In genomic region chr4:139211975-139212831, GRCm38 (mm10) we compare ENCODE assay signal across 8 mouse cellular contexts. TPM values are rescaled to one million over a fixed set of nuclear protein-coding genes. Genes with fewer than 3 reads are reported as not detected.
DNase-seq lines count a peak whose midpoint lies in the region; ATAC-seq and TF ChIP-seq lines count a peak whose summit lies in the region.

No protein-coding gene starts in this region.

- 44% methylated on average over 17 of the region's 17 CpGs for WGBS in spleen, adult 2 months
- 64% methylated on average over 17 of the region's 17 CpGs for WGBS in limb, embryonic 15.5 days
- WGBS in stomach, embryonic 15.5 days = 60% methylated on average over 17 of the region's 17 CpGs

- H3K4me3 ChIP-seq in spleen, adult 2 months (ENCODE audit: extremely low read depth, insufficient read depth, insufficient read length) = no peak overlapping the region
- no peak overlapping the region for H3K4me3 ChIP-seq in limb, embryonic 15.5 days
- no peak overlapping the region for H3K4me3 ChIP-seq in stomach, embryonic 15.5 days (replicated peaks)

- TF ChIP-seq POLR2A in spleen, adult 2 months (IDR thresholded peaks at IDR 0.05; ENCODE audit: low read depth, low read length) = no peak

- H3K36me3 ChIP-seq in spleen, adult 2 months (ENCODE audit: control insufficient read depth, insufficient read depth, low read length) = 0 out of 2 replicates have a peak, but pooled peaks cover 1% of the 10 kb centered on the region
- H3K36me3 ChIP-seq in limb, embryonic 15.5 days = peaks cover 5% of the 10 kb centered on the region; the same call in 1 of the 2 replicates
- H3K36me3 ChIP-seq in stomach, embryonic 15.5 days = no peaks in the 10 kb centered on the region

- peak; percentile 53 for DNase-seq in gastrocnemius, adult 18-20 months (ENCODE audit: low spot score)
- no peak for DNase-seq in gastrocnemius, postnatal 36 days
- DNase-seq in spleen, adult 2 months (ENCODE audit: low read depth in 1 of 2, low spot score in 2 of 2) = peak in 1 of 2 experiments; percentile 41
- no peak for DNase-seq in spleen, postnatal 14 days (ENCODE audit: low spot score in 2 of 2)
- no peak for DNase-seq in urinary bladder, postnatal 25 days (ENCODE audit: low spot score)
- no peak for DNase-seq in thymus, postnatal 25 days

- intact Hi-C loops in gastrocnemius, postnatal 36 days (cut with DNase I) = loop anchor here (5.0 kb wide), 2 partner anchors 40 to 75 kb away; no protein-coding TSS in a partner anchor

- H3K4me2 ChIP-seq in limb, embryonic 15.5 days = no peak overlapping the region
- peak overlapping the region; percentile 29; the same call in 1 of the 2 replicates for H3K4me2 ChIP-seq in stomach, embryonic 15.5 days

- H3K9me3 ChIP-seq in limb, embryonic 15.5 days = no peaks in the 10 kb centered on the region
- no peaks in the 10 kb centered on the region for H3K9me3 ChIP-seq in stomach, embryonic 15.5 days

- no peaks in the 10 kb centered on the region for H3K27me3 ChIP-seq in spleen, adult 2 months (ENCODE audit: control insufficient read depth, insufficient read depth, low read length)
- H3K27me3 ChIP-seq in limb, embryonic 15.5 days = no peaks in the 10 kb centered on the region
- H3K27me3 ChIP-seq in stomach, embryonic 15.5 days (replicated peaks) = no peaks in the 10 kb centered on the region

- peaks cover 55% of the 10 kb centered on the region for H3K4me1 ChIP-seq in spleen, adult 2 months (ENCODE audit: control insufficient read depth, insufficient read depth, insufficient read length)
- H3K4me1 ChIP-seq in limb, embryonic 15.5 days = peaks cover 90% of the 10 kb centered on the region
- H3K4me1 ChIP-seq in stomach, embryonic 15.5 days = peaks cover 60% of the 10 kb centered on the region

- H3K9ac ChIP-seq in limb, embryonic 15.5 days = no peak overlapping the region
- no peak overlapping the region for H3K9ac ChIP-seq in stomach, embryonic 15.5 days

- peak overlapping the region; percentile 15 for H3K27ac ChIP-seq in spleen, adult 2 months (ENCODE audit: insufficient read depth, low read length)
- peak overlapping the region; percentile 55 for H3K27ac ChIP-seq in limb, embryonic 15.5 days
- H3K27ac ChIP-seq in stomach, embryonic 15.5 days = peak overlapping the region; percentile 81

- no peak for TF ChIP-seq CTCF in spleen, adult 2 months (IDR thresholded peaks at IDR 0.05; ENCODE audit: extremely low read depth, insufficient read depth, insufficient read length, insufficient replicate concordance)

- no peak for ATAC-seq in limb, embryonic 15.5 days (ENCODE audit: insufficient number of reproducible peaks, low FRiP score, low TSS enrichment, low read depth)
- peak; percentile 73 for ATAC-seq in stomach, embryonic 15.5 days (ENCODE audit: insufficient read depth, low FRiP score, low read depth)

RNA-seq across cellular contexts. Expression of gene Capzb, which starts 19.5 kb away (rescaled TPM):
- 100 to 1,000 TPM; 416 to 422 TPM for total RNA-seq in gastrocnemius, adult 18-20 months (2021)
- total RNA-seq in gastrocnemius, postnatal 36 days (2021) = 100 to 1,000 TPM; 499 to 554 TPM
- polyA plus RNA-seq in spleen, adult 2 months (2012; rRNA removed) = 130 and 160 TPM in 2 replicates
- polyA plus RNA-seq in limb, embryonic 15.5 days (2015; fragmentation: Nextera tagmentation; extraction: Ambion mirVana) = 399 and 425 TPM in 2 replicates
- polyA plus RNA-seq in stomach, embryonic 15.5 days (2015; fragmentation: Nextera tagmentation; extraction: Ambion mirVana) = 375 and 416 TPM in 2 replicates

Comparison
In these comparisons a context has a peak if more than half of its experiments do, and no peak if none do; other contexts are left out.
1. H3K27ac ChIP-seq: peak in every context shown above with its lines; median percentile 81 in stomach, embryonic 15.5 days; 55 in limb, embryonic 15.5 days; 15 in spleen, adult 2 months.